Comparison of ENCODE assay signal across 8 mouse cellular contexts in the genomic region with DNA sequence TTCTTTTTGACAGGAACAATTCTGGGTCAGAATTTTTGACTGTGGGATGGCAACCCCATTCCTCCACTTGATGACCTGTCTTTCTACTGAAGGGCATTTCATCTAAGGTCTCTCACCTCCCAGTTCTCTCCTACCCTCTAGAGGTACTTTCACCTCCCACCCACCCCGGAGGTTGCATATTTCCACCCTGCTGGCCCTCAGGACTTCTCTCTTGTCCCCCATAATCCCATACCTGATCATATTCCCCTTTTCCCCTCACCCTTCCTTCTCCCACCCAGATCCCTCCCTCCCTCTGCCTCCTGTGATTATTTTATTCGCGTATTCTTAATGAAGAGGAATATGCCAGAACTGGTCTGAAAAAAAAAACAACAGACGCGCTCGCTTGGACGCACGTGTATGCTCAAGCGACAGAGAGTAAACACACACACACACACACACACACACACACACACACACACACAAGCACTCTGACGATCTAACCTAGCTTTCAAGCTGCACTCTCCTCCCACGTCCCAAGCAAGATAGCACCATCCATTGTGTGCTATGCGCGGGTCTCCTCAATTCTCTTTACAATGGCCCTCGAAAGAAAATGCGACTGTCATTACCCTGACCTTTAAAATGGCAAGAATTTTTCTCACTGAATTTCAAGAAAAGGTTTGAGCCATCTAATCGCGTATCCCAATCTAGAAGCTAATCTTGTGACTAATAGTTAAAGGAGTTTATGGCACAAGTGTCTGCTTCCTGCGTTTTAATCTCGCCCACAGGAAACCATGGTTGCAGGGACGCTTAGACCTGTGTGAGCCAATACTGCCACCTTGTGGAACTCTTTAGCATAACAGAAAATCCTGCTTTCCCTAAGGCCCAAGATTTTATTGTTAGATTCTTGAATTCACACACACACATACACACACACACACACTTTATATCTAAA.
A peak's percentile ranks its signal among the peaks of the same experiment; 100 is the strongest.
DNase-seq lines count a peak whose midpoint lies in the region; ATAC-seq and TF ChIP-seq lines count a peak whose summit lies in the region.

No protein-coding gene starts in this region.

- DNase-seq in ovary, postnatal 36 days (ENCODE audit: low spot score), result peak; percentile 7
- DNase-seq in ovary, postnatal 10 days (ENCODE audit: low spot score), result no peak
- DNase-seq in cerebellum, adult 9-10 months, result peak; percentile 75
- peak; percentile 28 to 60 for DNase-seq in frontal cortex, postnatal 10 days (ENCODE audit: low spot score in 2 of 2)
- DNase-seq in left cerebral cortex, adult 2 months (ENCODE audit: extremely low spot score in 1 of 2, low spot score in 2 of 2), result peak; percentile 61 to 66
- DNase-seq in lung, postnatal 36 days, result peak; percentile 79
- peak; percentile 30 to 54 for DNase-seq in right cerebral cortex, postnatal 36 days (ENCODE audit: low spot score in 2 of 2)

- peak overlapping the region; percentile 63 for H3K27ac ChIP-seq in left cerebral cortex, adult 2 months

- peak; percentile 92 for TF ChIP-seq CTCF in left cerebral cortex, adult 2 months (IDR thresholded peaks at IDR 0.05)

- ATAC-seq in inflammation-experienced regulatory T-cells, adult 6 months, result peak; percentile 85

- intact Hi-C loops in left cerebral cortex, adult 2 months (cut with DNase I), result loop anchor here (1.0 to 10.0 kb wide), 2 partner anchors 13 to 1395 kb away; partner anchors contain the start of gene Grid2

- peak overlapping the region; percentile 53 for H3K4me3 ChIP-seq in left cerebral cortex, adult 2 months
